Mouse (Mus musculus) testis, postnatal 14 days (tissue): Measurements from ENCODE around the gene Fzd2.
A peak's percentile ranks its signal among the peaks of the same experiment; 100 is the strongest.
"Not testable (repeated sequence)": the region's sequence is repeated elsewhere in the genome, so short reads cannot be mapped to it uniquely, and the experiment has no call there.

Experiments used
- DNase-seq: peaks from one replicate; pipeline ENCODE4 v3.0.0; 2021; ENCODE audit warnings: low spot score

Fzd2 gene

GRCm38 (mm10) chr11:102581281-102582015, 22.7 kb upstream of the Fzd2 start:
- no peak for DNase-seq

DNA sequence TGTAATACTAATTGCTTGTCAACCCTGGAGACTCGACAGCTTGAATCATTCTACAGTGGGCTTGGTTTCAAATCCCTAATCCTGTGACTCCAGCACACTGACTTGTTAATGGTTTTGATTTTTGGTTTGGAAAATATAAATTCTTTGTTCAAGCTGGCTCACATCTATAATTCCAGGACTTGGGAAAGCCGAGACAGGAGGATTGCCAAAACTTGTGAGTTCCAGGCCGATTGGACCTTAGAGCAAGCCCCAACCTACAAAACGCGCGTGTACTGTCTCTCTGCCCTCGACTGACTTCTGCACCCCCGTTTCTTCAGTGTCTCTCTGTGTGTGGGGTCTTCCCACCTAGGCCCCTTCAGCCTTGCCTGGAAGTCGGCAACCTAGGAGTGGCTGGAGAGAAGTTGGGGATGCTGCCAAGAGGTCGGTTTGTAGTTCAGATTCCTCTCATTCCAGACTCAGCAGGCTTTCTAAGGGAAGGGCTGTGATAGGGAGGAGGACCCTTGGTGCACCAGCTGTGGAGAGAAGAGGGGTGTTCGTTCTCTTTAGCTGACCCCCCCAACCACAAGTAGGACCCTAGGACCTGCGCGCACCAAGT, 22.1 kb upstream of the Fzd2 start:
- DNase-seq: no peak

DNA sequence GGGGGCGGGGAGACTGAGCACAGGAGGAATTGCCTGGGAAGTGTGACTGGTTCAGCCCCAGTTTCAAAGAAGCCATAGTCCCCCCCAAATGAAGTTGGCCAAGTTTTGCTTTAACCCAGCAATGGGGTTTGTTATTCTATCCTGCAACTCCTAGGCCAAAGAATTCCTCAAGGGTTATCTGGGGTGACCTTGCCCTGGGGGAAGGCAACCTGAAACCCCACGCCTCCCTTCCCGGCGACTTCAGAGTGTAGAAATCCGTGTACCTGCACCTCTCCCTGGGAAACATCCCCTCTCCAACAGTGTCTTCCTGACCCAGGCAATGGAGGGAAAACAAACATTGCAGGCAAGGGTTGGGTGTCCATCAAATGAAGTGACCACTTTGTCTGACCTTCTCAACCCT, 21.5 kb upstream of the Fzd2 start:
- DNase-seq: no peak

DNA sequence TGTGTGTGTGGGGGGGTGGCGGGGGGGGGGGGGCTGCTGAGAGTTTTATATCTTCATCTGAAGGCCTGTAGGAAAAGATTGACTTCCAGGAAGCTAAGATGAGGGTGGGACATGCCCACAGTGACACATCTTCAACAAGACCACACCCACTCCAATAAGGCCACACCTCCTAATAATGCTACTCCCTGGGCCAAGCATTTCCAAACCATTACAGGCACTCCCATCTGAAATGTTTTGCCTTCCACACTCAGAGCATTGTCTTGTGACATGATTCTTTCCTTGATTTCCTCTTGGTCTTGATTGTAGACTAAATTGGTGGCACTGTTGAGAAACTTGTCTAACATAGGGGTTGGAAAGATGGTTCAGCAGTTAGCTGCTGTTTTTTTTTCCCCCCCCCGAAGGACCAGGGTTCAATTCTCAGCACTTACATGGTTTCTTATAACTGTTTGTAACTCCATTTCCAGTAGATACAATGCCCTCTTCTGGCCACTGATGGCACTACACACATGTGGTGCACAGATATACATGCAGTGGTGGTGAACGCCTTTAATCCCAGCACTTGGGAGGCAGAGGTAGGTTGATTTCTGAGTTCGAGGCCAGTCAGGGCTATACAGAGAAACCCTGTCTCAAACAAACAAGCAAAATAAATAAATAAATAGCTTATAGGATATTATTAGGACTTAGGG, 17.6 kb upstream of the Fzd2 start:
- DNase-seq: no peak

DNA sequence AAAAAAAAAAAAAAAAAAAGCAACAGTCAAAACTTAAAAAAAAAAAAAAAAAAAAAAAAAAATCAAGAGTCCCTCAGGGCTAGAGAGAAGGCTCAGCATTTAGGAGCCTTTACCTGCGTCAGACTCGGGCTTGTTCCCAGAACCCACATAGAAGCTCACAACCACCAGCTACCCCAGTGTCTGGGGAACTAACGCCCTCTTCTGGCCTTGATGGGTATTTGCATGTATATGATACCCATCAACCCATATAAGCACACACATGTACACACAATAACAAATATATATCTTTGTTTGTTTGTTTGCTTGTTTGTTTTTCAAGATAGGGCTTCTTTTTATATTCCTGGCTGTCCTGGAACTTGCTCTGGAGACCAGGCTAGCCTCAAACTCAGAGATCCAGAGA, 16.6 kb upstream of the Fzd2 start:
- DNase-seq: no peak

DNA sequence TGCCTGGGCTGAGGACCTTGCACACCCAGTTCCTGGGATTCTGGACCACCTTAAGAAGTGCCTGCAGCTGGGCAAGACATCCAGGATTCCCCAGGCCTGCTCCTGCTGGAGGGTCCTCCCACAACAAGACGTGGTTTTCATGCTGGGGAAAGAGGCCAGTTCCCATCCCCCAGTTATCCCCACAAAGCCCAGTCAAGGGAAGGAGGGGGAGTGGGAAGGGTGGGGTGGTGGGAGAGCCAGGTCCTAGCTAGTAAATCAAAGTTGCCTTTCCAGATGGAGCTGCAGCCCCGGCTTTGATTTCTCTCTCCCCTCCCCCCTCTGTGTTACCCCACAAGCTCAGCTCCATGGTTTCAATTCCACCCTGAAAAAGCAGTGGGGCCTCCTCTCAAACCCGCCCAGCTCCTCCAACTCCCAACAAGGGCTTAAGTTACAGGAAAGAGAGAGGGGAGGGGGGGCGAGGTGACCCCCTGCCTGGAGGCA, 8.8 kb upstream of the Fzd2 start:
- no peak for DNase-seq

GRCm38 (mm10) chr11:102599912-102600311, 4.3 kb upstream of the Fzd2 start:
- no peak for DNase-seq

DNA sequence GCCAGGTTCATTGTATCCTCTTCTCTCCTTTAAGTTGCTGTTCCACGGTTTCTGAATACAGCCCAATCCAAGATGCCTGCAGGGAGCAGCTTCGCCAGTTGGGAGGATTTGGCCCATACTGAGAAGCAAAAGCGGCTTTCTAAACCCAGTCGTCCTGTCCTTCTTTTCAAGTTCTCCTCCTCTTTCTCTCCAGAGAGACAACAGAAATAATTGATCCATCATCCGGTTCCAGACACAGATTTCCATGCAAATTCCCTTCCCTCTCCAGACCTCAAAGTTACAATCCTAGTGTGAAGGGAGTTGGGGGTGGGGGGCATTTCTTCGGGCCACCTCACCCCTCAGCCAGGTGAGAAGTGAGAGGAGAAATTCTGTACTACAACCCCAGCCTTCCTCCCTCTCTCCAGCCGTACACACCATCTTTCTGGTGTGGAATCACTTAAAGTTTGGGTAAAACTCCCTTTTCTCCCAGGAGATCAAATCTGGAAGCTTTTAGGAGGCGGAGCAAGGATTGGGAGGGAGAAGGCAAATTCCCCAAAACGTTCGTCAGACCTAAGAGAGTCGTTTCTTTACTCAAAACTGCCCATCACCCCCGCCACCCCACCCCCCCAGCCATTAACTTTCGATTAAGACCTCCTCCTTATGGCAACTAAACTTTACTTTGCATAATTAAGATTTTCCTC, 1.2 kb upstream of the Fzd2 start:
- no peak for DNase-seq

DNA sequence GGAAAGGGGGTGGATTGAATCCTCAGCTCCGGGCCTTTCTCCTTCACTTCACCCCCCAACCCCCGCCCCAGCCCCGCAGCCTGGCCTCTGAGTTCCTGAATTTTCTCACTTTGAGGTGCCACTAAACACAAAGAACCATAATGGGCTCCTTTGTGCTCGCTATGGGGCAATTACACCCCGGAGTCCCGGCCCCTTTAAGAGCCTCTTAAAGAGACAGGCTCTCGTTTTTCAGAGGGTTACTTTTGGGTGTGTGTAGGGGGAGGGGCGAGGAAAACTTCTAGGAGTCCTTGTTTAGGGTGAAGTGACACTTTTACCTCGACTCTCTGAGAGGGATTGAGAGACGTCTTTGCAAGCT, 723 bp upstream of the Fzd2 start:
- DNase-seq: peak; percentile 60

DNA sequence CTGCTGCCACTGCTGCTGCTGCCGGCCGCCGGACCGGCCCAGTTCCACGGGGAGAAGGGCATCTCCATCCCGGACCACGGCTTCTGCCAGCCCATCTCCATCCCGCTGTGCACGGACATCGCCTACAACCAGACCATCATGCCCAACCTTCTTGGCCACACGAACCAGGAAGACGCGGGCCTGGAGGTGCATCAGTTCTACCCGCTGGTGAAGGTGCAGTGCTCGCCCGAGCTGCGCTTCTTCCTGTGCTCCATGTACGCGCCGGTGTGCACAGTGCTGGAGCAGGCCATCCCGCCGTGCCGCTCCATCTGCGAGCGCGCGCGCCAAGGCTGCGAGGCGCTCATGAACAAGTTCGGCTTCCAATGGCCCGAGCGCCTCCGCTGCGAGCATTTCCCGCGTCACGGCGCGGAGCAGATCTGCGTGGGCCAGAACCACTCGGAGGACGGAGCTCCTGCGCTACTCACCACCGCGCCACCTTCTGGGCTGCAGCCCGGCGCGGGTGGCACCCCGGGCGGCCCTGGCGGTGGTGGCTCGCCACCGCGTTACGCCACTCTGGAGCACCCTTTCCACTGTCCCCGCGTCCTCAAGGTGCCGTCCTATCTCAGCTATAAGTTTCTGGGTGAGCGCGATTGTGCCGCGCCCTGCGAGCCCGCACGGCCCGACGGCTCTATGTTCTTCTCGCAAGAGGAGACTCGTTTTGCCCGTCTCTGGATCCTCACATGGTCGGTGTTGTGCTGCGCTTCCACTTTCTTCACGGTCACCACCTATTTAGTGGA, 769 bp downstream of the Fzd2 start:
- peak; percentile 40 for DNase-seq

DNA sequence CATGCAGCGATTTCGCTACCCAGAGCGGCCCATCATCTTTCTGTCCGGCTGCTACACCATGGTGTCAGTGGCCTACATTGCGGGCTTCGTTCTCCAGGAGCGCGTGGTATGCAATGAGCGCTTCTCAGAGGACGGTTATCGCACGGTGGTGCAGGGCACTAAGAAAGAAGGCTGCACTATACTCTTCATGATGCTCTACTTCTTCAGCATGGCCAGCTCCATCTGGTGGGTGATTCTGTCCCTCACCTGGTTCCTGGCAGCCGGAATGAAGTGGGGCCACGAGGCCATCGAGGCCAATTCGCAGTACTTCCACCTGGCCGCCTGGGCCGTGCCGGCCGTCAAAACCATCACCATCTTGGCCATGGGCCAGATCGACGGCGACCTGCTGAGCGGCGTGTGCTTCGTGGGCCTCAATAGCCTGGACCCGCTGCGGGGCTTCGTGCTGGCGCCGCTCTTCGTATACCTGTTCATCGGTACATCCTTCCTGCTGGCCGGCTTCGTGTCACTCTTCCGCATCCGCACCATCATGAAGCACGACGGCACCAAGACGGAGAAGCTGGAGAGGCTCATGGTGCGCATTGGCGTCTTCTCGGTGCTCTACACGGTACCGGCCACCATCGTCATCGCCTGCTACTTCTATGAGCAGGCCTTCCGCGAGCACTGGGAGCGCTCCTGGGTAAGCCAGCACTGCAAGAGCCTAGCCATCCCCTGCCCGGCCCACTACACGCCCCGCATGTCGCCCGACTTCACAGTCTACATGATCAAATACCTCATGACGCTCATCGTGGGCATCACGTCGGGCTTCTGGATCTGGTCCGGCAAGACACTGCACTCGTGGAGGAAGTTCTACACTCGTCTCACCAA, 1.6 kb downstream of the Fzd2 start:
- no peak for DNase-seq

DNA sequence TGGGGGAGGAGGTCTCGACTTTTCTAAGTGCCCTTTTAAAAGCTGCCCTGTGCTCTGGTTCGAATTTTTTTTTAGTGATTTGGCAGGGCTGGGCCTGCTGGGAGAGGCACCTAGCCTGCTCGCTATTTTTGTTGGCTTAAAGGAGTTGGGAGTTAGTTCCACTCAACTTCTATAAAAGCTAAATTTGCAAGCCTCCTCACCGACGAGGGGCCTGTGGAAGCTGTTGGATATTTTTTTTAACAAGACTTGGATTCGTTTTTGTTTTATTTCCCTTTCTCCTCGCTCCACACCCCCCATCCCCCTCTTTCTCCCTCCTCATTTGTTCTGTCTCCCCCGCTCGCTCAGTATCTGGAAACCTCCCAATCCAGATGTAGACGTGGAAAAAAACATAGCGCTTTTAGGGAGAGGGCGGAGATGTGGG, 2.6 kb downstream of the Fzd2 start:
- DNase-seq: no peak

DNA sequence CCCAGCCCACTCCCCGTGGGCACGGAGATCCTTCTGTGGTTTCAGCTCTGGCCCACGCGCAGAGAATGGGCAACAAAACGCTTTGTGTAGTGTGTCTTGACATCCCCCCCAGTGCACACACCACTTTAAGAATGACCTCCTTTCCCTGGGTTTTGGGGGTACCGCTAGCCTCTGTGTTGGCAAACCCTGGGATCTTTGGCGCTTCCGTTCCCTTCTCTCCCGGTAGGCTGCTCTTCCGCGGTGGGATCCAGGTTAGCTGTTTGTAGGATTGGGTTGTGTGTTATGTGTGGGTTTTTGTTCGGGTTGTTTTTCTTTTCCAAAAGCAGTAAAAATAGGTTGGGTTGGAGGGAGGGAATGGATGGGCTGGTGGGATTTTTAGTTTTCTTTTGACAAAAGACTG, 3.0 kb downstream of the Fzd2 start:
- DNase-seq: not testable (repeated sequence)

DNA sequence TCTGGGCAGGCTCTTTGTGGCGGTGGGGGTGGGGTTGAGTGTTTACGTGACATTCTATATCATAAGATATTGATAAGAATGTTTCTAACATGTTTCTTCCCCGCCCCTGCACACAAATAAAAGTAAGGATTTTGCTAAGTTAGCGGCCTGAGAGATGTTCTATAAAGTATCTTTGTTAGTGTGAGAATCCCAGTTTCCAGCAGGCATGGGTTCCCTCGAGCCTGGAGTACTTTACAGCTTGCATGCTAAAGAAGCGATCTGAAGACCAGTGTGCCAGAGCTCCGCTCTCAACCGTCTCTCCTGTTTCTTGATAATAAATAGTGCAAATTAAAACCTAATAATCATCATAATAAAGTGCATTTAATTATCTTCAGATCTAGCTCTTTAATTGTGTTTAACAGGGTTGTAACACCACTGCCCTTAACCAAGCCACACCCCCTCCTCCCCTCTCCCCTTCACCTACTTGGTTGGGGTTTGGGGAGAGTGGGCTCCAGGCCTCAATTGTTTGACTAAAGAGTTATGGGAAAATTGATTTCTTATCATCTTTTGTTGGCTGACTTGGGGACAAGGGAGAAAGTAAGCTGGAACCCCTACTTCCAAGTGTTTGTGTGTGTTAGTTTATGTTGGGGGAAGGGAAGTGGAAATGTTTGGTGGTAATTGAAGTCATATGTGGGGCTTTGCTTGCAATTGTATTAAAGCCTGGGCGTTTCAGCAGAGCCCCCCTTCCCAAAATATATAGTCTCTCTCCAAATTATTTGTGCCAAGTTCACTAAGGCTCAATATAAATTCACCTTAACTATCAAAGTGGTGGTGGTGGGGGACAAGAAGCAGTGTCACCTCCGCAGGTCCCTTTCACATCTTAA, 3.7 kb downstream of the Fzd2 start:
- no peak for DNase-seq

DNA sequence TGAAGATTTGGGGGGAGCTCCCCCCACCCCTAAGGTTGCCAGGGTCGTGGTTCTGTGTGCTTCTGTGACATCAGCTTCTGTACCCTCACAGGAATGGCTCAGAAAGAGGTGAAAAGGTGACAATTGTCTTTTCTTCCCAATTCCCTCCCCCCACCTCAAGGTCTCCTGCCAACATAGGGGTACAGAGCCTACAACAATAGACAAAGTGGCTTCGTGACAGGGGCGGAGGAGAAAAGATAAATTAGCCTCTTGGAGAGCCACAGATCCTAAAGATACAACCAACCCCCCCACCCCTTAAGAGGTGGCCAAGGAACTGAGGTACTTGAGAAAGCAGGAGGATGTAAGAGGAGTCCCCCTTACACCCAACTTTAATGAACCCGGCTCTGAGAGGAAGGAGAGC, 4.5 kb downstream of the Fzd2 start:
- DNase-seq: no peak

- DNase-seq: no peak
These were observed 5.3 kb downstream of the Fzd2 start for GRCm38 (mm10) chr11:102609483-102609882.

DNA sequence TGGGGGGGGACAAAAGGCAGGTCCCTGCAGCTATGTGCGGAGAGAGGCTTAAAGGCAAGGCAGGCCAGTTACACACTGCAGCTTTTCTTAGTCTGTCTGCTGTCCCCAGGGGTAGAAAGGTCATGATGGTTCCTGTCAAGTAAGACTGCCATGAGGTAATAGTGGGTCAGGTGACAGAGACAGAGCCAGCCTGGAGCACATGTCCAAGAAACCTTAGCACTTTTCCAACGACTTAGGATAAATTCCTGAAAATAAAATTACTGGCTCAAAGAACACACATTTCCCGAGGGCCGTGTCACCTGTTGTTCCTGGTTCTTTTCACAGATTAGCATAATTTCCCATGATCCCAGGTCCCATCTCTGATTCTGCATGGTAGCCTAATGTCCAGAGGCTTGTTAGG, 6.1 kb downstream of the Fzd2 start:
- DNase-seq: no peak

- no peak for DNase-seq
These were observed 6.6 kb downstream of the Fzd2 start for GRCm38 (mm10) chr11:102610675-102611316.

- DNase-seq: no peak
These were observed 7.1 kb downstream of the Fzd2 start for GRCm38 (mm10) chr11:102611317-102611705.

DNA sequence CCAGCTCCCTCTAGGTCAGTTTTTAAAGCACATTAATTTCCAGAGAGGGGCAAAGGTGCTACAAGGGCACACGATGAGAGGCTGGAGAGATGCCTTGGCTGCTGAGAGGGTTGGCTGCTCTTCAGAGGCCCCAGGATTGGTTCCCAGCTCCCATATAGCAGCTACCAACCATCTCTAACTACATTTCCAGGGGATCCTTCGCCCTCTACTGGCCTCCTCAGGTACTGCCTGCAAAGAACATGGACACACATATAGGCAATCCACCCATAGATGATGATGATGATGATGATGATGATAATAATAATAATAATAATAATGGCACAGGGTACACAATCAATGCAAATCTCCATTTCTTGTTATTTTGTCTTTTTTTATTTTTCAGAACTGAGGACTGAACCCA, 15.3 kb downstream of the Fzd2 start:
- no peak for DNase-seq
